Mouse (Mus musculus): Measurements from ENCODE around the gene Garnl3.
A peak's percentile ranks its signal among the peaks of the same experiment; 100 is the strongest.

Garnl3 gene

GRCm38 (mm10) chr2:33086671-33087363, 44.6 kb downstream of the Garnl3 start:
- peak; percentile 52 to 63 for DNase-seq

GRCm38 (mm10) chr2:33086016-33086596, 45.3 kb downstream of the Garnl3 start:
- DNase-seq = peak in 1 of 2 experiments; percentile 61

GRCm38 (mm10) chr2:33084221-33084620, 47.2 kb downstream of the Garnl3 start:
- DNase-seq = no peak

GRCm38 (mm10) chr2:33080166-33080565, 51.3 kb downstream of the Garnl3 start:
- peak in 1 of 2 experiments; percentile 46 for DNase-seq

DNA sequence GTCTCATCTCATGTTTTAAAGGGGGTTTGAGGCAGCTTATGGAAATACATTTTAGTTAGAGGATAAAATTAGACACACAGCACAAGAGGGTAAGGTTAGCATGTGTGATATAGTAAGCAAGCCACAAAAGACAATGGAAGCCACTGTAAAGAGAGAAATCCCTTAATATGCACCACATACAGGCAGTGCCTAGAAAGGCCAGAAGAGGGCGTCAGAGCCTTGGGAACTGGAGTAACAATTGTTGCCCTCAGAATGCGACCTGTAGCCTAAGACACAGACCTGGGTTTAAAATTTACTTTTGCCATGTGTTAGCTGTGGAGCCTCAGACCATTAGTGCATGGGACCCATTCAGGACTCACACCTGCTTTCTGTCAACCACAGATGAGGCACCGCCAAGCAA, 54.2 kb downstream of the Garnl3 start:
- DNase-seq = peak; percentile 64 to 78

DNA sequence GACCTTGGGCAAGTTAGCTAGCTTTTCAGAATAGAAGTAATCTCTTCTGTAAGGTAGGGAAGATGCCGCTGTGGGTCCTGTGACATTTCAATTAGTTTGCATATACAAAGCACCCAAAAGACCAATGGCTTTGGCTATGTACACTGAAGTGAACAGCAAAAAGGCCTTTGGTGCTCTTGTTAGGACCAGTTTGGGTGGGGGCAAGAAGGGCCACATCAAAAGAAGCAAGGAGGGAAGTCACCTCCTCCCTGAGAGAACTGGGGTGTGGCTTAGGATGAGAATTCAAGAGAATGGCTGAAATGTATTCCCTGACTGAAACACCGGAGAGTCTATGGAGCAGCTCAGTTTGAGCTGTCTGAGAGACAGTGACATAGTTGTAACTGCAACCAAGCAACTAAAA, 56.5 kb downstream of the Garnl3 start:
- no peak for DNase-seq

- DNase-seq = no peak
Observed at GRCm38 (mm10) chr2:33074188-33074587, 57.3 kb downstream of the Garnl3 start.

GRCm38 (mm10) chr2:33072333-33072732, 59.1 kb downstream of the Garnl3 start:
- no peak for DNase-seq

DNA sequence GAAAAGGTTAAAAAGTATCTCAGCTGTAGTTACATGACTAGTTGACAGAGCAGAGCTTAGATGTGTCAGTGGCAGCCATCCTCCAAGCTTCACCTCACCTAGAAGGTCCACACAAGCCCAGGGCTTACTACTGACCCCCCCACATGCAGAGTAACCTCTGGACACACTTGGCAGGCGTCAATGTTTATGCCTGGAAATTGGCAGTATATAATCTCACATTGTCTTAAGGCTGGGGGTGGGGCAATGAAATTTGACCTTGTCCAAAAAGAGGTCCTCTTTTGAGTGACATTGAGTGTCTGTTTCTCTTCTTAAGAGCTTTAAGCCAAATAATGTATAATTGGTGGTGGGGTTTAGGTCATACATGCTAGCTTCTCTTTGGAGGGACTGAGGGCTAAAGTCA, 65.8 kb downstream of the Garnl3 start:
- DNase-seq = no peak

DNA sequence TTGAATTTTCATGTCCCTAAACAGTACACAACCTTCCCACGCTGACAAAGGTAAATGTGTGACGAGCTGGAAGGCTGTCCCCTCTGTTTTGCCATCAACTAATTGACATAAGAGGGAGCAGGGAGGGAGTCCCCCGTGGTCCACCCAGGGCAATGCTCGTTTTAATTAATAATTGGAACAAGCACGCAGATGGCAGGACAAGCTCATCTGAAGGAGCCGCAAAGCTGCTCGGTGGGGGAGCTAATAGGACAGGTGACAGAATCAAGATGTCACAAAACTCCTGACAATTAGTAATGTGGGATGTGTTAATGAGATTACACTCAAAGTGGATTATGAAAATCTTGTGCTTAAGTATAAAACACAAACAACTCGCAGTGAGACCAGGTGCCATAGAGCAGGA, 68.7 kb downstream of the Garnl3 start:
- peak in 1 of 2 experiments; percentile 43 for DNase-seq

DNA sequence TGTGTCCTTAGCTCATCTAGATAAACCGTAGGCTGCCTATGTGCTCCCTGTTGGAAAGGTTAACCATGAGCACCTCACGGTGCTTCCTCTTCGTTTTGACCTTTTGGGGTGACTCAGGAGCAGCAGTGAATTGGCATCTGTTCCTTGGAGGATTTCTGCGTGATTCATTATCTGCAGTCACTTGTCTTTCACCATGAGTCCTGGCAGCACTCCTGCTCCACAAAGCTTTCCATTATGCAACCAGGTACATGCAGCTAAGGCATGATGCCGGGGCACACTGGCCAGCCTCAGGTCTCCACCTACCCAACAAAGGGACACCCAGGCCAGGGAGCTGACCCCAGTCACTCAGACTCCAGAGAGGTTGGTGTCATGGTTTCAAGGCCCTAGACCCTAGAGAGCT, 72.5 kb downstream of the Garnl3 start:
- DNase-seq = peak; percentile 81 to 82

- DNase-seq = no peak
Observed at GRCm38 (mm10) chr2:33057514-33057913, 73.9 kb downstream of the Garnl3 start.

- DNase-seq = no peak
Observed at GRCm38 (mm10) chr2:33053966-33054365, 77.5 kb downstream of the Garnl3 start.

GRCm38 (mm10) chr2:33047360-33047759, 84.1 kb downstream of the Garnl3 start:
- no peak for DNase-seq

DNA sequence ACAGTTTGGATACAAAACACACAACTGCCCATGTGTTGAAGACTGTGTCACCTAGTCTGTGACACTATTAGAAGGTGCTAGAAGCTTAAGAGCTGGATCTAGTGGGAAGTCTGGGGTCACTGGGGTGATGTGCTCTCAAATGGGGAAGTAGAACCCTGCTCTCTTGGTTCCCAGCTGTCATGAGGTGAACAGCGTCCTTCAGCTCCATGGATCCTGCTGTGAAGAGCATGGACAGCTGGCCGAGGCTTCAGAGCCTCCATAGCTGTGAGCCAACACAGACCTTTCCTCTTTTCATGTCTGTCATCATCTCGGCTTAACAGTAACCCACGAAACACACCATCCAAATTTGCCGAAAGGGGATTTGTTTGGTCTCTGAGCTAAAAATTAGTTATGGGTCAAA, 84.5 kb downstream of the Garnl3 start:
- DNase-seq = no peak

DNA sequence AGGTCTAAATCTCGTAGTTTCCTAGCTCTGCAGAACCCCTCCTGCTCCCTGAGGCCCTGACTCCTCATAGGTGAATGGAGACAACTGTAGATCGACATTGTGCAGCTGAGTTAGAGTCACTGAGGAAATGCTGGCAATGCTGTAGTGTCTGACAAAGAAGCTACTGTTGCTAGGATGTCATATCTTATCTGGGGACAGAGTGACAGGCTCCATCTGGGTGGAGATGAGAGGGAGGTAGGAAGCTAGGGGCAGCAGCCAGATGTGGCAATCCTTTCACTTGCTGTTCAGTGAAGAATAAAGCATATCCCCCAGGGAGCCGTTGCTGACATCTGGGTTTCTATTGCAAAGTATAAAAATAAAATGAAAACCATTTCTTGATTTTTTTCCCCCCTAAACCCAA, 85.6 kb downstream of the Garnl3 start:
- no peak for DNase-seq

DNA sequence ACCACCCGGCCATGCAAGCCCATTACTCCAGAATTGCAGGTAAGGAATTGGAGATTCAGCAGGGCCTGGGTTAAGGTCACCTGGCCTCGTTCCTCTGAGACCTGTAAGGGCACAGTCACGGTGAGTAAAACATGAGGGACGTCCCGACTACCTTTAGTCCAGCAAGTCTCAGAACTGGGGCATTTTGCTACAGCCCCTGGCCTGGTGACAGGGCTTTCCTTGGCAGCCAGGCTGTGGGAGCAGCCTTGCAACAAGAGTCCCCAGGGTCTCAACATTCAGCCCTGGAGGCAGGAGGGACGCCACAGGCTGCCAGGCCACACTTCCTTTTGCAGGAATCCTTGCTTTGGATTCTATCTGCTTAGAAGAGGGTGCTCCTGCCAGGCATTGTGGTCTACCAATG, 88.7 kb downstream of the Garnl3 start:
- peak in 1 of 2 experiments; percentile 41 for DNase-seq

DNA sequence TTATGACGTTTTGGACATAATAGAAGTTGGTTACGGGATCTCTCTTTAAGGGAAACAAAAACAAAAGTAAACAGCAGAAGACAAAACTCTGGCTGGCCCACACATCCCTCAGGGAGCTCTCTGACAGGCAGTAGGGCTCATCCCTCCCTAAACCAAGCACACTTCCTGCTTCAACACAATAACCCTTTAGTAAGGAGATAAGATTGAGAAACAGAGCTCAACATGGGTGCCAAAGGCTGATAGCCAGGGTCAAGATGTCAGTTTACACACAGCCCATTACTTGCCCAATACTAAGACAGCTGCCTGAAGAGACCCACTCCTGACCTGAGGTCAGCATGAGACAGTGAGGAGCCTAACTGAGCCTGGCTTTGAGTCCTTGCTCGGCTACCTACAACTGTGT, 89.9 kb downstream of the Garnl3 start:
- no peak for DNase-seq

DNA sequence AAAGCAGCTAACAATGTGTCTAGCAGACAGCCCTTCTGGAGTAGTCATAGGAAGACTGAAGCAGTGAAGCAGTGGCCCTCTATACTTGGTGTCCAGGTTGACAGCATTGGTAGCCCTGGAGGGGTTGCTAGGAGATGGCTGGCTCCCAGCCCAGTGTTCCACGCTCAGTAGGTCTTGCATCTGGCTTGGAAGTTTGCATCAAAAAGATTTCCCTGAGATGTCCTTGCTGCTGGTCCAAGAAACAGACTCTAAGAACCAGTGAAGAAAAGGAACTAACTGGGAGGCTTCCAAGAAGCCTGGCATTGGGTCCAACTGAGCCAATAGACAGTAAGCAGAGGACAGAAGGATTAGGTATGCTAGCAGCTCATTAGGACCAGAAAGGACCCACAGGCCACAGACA, 94.0 kb downstream of the Garnl3 start:
- peak in 1 of 2 experiments; percentile 27 for DNase-seq

DNA sequence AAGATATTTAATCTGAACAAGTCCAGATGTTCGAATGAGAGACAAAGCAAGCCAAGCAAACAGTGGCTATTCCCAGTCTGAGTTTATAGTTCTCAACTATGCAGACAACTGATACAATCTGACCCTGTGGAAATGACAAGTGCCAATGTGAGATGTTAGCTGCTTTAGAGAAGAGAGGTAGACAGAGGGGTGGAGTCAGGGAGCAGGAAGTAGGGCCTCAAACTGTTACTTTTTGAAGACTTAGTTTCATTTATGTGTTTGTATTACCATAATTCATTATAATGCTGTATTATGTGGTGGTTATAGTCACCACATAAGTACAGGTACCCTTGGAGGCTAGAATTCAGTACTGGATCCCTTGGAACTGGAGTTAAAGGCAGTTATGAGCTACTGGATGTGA, 96.2 kb downstream of the Garnl3 start:
- no peak for DNase-seq

- DNase-seq = peak; percentile 69 to 78
Observed at GRCm38 (mm10) chr2:33033281-33033680, 98.2 kb downstream of the Garnl3 start.

DNA sequence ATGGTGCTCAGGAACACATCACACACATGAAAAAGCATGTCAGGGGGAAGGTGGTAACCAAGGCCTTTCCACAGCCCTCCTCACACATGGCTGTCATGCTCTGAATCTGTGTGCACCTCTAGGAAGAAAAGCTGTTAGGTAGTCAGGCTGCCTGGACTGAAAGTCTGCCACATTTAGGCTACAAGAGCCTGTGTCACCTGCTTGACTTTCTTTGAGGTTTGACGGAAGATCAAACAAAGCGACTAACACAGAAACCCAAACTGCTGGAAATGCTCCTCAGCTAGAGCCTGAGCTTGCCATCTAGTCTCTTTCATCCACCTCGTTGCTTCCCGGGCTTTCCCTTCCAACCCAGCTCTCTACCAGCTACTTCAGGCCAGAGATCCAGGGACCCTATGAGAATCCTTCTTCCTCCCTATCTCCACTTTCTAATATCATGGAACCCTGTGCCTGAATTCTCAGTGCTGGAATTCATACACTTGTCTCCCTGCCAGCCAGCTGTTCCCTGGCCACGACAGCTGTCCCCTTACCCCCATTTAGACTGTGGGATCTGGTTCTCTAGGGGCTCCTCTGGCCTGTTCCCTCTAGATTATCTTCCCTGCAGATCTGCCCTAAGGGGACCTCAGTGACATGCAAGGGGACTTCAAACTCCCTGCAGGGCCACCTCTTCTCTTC, 98.9 kb downstream of the Garnl3 start:
- DNase-seq = no peak

GRCm38 (mm10) chr2:33025040-33025439, 106.4 kb downstream of the Garnl3 start:
- no peak for DNase-seq

DNA sequence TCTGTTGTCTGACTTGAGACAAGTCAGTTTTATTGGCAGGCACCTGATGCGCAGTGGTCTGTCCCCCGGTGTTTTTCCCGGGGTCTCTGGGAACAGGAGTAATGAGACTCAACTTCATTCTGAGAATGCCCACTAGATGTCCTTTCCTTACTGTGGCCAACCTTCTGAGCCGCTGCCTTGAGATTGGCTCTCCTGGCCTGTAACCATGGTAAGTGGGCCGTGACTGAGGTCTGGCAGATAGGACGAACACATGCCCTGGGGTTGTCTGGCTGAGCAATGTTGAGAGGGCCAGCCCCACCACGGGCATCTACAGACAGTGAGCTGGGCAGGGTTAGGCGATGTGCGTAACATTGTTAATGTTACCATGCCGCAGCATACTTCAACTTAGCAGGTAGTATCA, 106.9 kb downstream of the Garnl3 start:
- peak; percentile 45 to 61 for DNase-seq

Measured in cerebellum, postnatal 25 days (tissue).